Mouse (Mus musculus): ENCODE results near the gene Zfyve28. TPM values are rescaled to one million over a fixed set of nuclear protein-coding genes. Genes with fewer than 3 reads are reported as not detected.

Zfyve28 gene
- polyA plus RNA-seq, 1 experiment from 2014 or later = 5.4 TPM

GRCm38 (mm10) chr5:34183156-34183880 lies 104.9 kb downstream of the Zfyve28 start:
- Histone ChIP-seq H3K9ac (no peak overlapping the region), H3K27ac (no peak overlapping the region)

GRCm38 (mm10) chr5:34182486-34182885 lies 105.8 kb downstream of the Zfyve28 start:
- Histone ChIP-seq H3K9ac (no peak overlapping the region), H3K4me3 (no peak overlapping the region), H3K27me3 (no peaks in the 10 kb centered on the region), H3K27ac (no peak overlapping the region), H3K4me1 (replicated peaks) (peaks cover 53% of the 10 kb centered on the region), H3K36me3 (peaks cover 56% of the 10 kb centered on the region), H3K9me3 (no peaks in the 10 kb centered on the region), H3K4me2 (no peak overlapping the region)
- whole genome bisulfite sequencing = 86% methylated on average over 3 of the region's 3 CpGs
- ATAC-seq (ENCODE audit: low FRiP score) = no peak

More at GRCm38 (mm10) chr5:34183156-34183880, 104.9 kb downstream of the Zfyve28 start:
- peaks cover 57% of the 10 kb centered on the region for H3K4me1 ChIP-seq (replicated peaks)
- H3K4me2 ChIP-seq = no peak overlapping the region
- WGBS = 73% methylated on average over 5 of the region's 5 CpGs
- H3K27me3 ChIP-seq = no peaks in the 10 kb centered on the region
- no peak overlapping the region for H3K4me3 ChIP-seq
- no peaks in the 10 kb centered on the region for H3K9me3 ChIP-seq
- H3K36me3 ChIP-seq = peaks cover 47% of the 10 kb centered on the region
- ATAC-seq (ENCODE audit: low FRiP score) = no peak

GRCm38 (mm10) chr5:34177821-34178220 lies 110.4 kb downstream of the Zfyve28 start:
- no peak overlapping the region for H3K9ac ChIP-seq
- no peak for ATAC-seq (ENCODE audit: low FRiP score)
- H3K4me3 ChIP-seq = no peak overlapping the region
- H3K36me3 ChIP-seq = peaks cover 89% of the 10 kb centered on the region
- no peak overlapping the region for H3K27ac ChIP-seq
- 93% methylated on average over 4 of the region's 4 CpGs for WGBS
- no peak overlapping the region for H3K4me2 ChIP-seq
- peaks cover 13% of the 10 kb centered on the region for H3K4me1 ChIP-seq (replicated peaks)
- H3K27me3 ChIP-seq = no peaks in the 10 kb centered on the region
- no peaks in the 10 kb centered on the region for H3K9me3 ChIP-seq

GRCm38 (mm10) chr5:34177091-34177490 lies 111.2 kb downstream of the Zfyve28 start:
- Histone ChIP-seq H3K4me2 (no peak overlapping the region), H3K9ac (peak overlapping the region; percentile 13; the same call in 1 of the 2 replicates), H3K9me3 (no peaks in the 10 kb centered on the region), H3K4me1 (replicated peaks) (peaks cover 6% of the 10 kb centered on the region; the same call in 1 of the 2 replicates), H3K36me3 (peaks cover 87% of the 10 kb centered on the region), H3K27ac (no peak overlapping the region), H3K4me3 (no peak overlapping the region), H3K27me3 (no peaks in the 10 kb centered on the region)
- WGBS = 97% methylated on average over 2 of the region's 2 CpGs
- ATAC-seq (ENCODE audit: low FRiP score) = no peak

DNA sequence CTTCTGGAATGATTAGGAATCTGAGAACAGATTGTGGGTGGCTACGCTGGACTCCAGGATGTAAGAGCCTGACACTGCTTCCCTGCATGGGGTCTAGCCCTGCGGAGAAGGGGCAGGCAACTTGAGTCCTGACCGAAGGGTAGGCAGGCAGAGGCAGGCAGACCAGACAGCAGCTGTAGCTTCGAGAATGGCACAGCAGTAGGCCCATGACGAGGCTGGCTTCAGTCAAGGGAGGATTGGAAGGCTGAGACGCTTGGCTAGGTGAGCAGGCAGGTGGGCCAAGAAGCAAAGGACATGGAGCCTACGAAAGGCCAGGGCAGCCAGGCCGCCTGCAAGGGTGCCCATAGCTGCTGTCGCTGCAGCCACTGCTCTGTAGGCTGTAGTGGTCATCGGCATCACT lies 111.6 kb downstream of the Zfyve28 start:
- H3K36me3 ChIP-seq = peaks cover 87% of the 10 kb centered on the region
- 63% methylated on average over 10 of the region's 10 CpGs for WGBS
- H3K27ac ChIP-seq = no peak overlapping the region

DNA sequence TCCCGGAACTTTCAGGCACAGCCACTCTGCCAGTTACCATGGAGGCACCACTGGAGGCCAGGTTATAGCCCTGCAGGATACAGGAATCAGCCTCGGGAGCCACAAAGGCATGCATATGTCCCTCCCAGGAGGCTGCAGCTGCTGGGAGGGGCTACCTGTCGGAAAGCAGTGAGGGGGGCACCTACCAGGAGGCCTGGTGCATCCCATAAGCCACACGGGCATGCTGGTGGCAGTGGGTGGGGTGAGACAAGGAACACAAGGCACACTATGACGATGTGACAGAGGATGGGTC lies 112.9 kb downstream of the Zfyve28 start:
- Histone ChIP-seq H3K4me1 (replicated peaks) (no peaks in the 10 kb centered on the region), H3K9me3 (no peaks in the 10 kb centered on the region), H3K27me3 (no peaks in the 10 kb centered on the region), H3K9ac (peak overlapping the region; percentile 19; the same call in 1 of the 2 replicates), H3K4me3 (no peak overlapping the region), H3K27ac (no peak overlapping the region), H3K4me2 (no peak overlapping the region), H3K36me3 (peaks cover 79% of the 10 kb centered on the region)
- ATAC-seq (ENCODE audit: low FRiP score) = no peak
- WGBS = 16% methylated on average over 5 of the region's 5 CpGs

More for the DNA sequence above, 111.6 kb downstream of the Zfyve28 start:
- Histone ChIP-seq H3K9ac (peak overlapping the region; percentile 13; the same call in 1 of the 2 replicates), H3K4me2 (no peak overlapping the region), H3K4me1 (replicated peaks) (peaks cover 2% of the 10 kb centered on the region; the same call in 1 of the 2 replicates), H3K27me3 (no peaks in the 10 kb centered on the region), H3K9me3 (no peaks in the 10 kb centered on the region), H3K4me3 (no peak overlapping the region)
- no peak for ATAC-seq (ENCODE audit: low FRiP score)

GRCm38 (mm10) chr5:34174550-34175402 lies 113.5 kb downstream of the Zfyve28 start:
- no peak for ATAC-seq (ENCODE audit: low FRiP score)
- Histone ChIP-seq H3K9ac (no peak overlapping the region), H3K4me2 (no peak overlapping the region), H3K27me3 (no peaks in the 10 kb centered on the region), H3K27ac (no peak overlapping the region), H3K36me3 (peaks cover 74% of the 10 kb centered on the region), H3K4me3 (no peak overlapping the region), H3K4me1 (replicated peaks) (0 out of 2 replicates have a peak, but pooled peaks cover 3% of the 10 kb centered on the region), H3K9me3 (no peaks in the 10 kb centered on the region)
- 63% methylated on average over 5 of the region's 5 CpGs for WGBS

DNA sequence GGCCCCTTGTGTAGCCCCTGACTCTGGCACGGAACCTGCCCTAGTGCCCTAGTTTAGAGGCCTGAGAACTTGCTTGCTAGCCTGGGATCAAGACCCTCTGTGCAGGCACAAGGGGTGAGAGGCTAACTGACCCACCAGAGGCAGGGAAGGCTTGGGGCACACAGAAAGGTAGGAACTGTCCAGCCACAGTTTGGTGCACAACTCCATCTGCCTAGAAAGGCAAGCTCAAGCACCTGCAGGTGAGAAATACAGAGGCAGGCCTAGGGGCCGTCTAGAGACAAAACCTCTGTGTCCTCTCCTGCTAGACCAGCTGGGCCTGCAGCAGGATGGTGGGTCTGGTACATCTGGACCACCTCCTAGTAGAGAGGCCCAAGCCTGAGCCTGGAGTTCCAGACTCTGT lies 114.2 kb downstream of the Zfyve28 start:
- WGBS = 87% methylated on average over 2 of the region's 2 CpGs
- peaks cover 70% of the 10 kb centered on the region for H3K36me3 ChIP-seq

GRCm38 (mm10) chr5:34170726-34171125 lies 117.5 kb downstream of the Zfyve28 start:
- Histone ChIP-seq H3K27me3 (no peaks in the 10 kb centered on the region), H3K4me2 (no peak overlapping the region), H3K4me1 (replicated peaks) (peaks cover 11% of the 10 kb centered on the region), H3K4me3 (no peak overlapping the region), H3K9ac (no peak overlapping the region), H3K36me3 (peaks cover 38% of the 10 kb centered on the region), H3K27ac (no peak overlapping the region), H3K9me3 (no peaks in the 10 kb centered on the region)
- ATAC-seq (ENCODE audit: low FRiP score) = no peak
- 76% methylated on average over 4 of the region's 4 CpGs for WGBS

More for the DNA sequence above, 114.2 kb downstream of the Zfyve28 start:
- Histone ChIP-seq H3K9ac (no peak overlapping the region), H3K27ac (no peak overlapping the region), H3K27me3 (no peaks in the 10 kb centered on the region), H3K4me1 (replicated peaks) (0 out of 2 replicates have a peak, but pooled peaks cover 4% of the 10 kb centered on the region), H3K4me3 (no peak overlapping the region), H3K9me3 (no peaks in the 10 kb centered on the region), H3K4me2 (no peak overlapping the region)
- no peak for ATAC-seq (ENCODE audit: low FRiP score)

DNA sequence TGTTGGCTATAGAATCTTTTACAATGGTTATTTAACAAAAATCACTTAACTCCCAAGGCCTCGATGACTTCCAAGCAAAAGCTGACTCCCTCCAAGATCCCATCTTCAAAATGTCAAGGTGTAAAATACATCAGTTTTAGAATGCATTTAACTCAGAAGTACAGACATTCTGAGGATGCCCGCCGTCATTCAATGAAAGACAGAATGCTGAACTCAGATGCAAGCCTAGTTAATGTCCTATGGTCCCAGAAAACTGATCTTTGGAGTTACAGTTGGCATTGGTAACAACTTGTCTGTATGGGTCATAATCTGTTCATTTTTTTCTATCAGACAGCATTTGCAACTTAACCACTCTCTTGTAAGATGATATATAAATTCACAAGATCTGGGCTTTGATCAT lies 118.3 kb downstream of the Zfyve28 start:
- Histone ChIP-seq H3K4me2 (peak overlapping the region; percentile 63), H3K9ac (peak overlapping the region; percentile 68), H3K9me3 (no peaks in the 10 kb centered on the region), H3K27ac (peak overlapping the region; percentile 95), H3K27me3 (no peaks in the 10 kb centered on the region), H3K4me1 (replicated peaks) (peaks cover 12% of the 10 kb centered on the region), H3K4me3 (peak overlapping the region; percentile 72), H3K36me3 (peaks cover 31% of the 10 kb centered on the region)
- 89% methylated on average over 3 of the region's 3 CpGs for WGBS
- ATAC-seq (ENCODE audit: low FRiP score) = no peak

DNA sequence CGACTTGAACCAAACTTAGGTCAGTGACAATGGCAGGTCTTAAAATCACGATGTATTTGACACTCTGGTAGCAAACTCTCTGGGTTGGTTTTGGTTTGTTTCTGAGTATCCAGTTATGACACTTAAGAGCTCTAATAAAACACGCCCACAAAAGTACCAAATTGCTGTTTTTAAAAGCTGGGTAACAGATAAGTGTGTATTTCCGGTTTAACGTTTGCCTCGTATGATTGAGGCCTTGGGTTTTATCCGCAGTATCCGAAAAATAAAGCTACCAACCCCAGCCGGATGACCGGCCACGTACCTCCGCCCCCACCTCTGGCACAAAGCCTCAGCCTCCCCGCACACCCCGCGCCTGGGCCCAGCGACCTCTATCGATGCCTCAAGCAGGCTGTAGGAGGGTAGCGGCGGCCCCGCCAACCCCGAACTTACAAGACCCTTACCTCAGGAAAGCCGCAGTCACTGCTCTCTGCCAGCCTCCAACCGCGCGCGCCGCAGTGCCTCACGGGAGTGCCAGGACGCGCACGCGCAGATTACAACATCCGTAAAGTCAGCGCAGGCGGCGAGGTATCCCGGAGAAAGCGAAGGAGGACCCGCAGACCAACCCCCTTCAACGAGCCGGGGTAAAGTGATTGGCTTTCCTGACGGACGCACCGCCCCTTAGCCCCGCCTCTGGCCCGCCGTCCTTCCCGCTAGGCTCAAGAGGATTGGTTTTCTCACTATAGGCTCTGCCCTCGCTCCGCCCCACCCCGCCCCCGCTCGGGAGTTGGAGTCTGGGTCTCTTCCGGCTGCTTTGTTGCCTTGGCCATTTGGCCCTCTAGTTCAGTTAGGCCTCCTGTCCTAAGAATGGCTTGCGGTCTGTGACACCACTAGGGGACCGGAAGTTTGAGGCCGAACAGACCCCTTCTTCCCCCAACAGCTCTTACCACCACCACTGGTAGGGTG lies 119.0 kb downstream of the Zfyve28 start, which contains the start of the genes Poln and Haus3:
Gene Poln (minus strand): TSS at position 499 of the 942 bp plus-strand sequence.
Gene Haus3 (minus strand): TSS at position 578 of the 942 bp plus-strand sequence.
- Histone ChIP-seq H3K27me3 (no peaks in the 10 kb centered on the region), H3K4me3 (peak within 1 kb of the TSS; percentile 72), H3K27ac (peak within 1 kb of the TSS; percentile 95), H3K9me3 (no peaks in the 10 kb centered on the region), H3K9ac (peak within 1 kb of the TSS; percentile 86), H3K4me1 (replicated peaks) (peaks cover 15% of the 10 kb centered on the region), H3K36me3 (peaks cover 23% of the 10 kb centered on the region), H3K4me2 (peak within 1 kb of the TSS; percentile 63)
- WGBS = under 1% methylated on average over 57 of the region's 57 CpGs
- peak; percentile 100 for ATAC-seq (ENCODE audit: low FRiP score)

All from hindbrain, embryonic 13.5 days (tissue).